Mouse (Mus musculus) forebrain, embryonic 11.5 days (tissue): ENCODE results near the gene Smim24. TPM values are rescaled to one million over a fixed set of nuclear protein-coding genes. Genes with fewer than 3 reads are reported as not detected.

ENCODE experiments used
- ATAC-seq: fragments of 200-750 bp; cut with Nextera tagmentation; replicated peaks from 2 replicates; pipeline ENCODE4 v1.8.0; 2017; ENCODE audit warnings: moderate TSS enrichment; ENCODE audit not compliant: low FRiP score
- DNase-seq: peaks from one replicate; pipeline ENCODE4 v3.0.0-alpha.2; 2017; ENCODE audit warnings: low spot score
- H3K27ac ChIP-seq: fragments of 300-500 bp; sonication (generic); 2 replicates; pipeline ENCODE4 v1.5.1; 2014; ENCODE audit warnings: low read depth, low read length
- H3K27me3 ChIP-seq: fragments of 300-500 bp; sonication (generic); 2 replicates; pipeline ENCODE4 v1.6.1; 2014; ENCODE audit warnings: mild to moderate bottlenecking, low read length, mixed read lengths; ENCODE audit not compliant: control insufficient read depth, insufficient read depth
- H3K36me3 ChIP-seq: fragments of 300-500 bp; sonication (generic); 2 replicates; pipeline ENCODE4 v1.6.1; 2014; ENCODE audit warnings: mild to moderate bottlenecking, low read length, moderate library complexity, mixed read lengths; ENCODE audit not compliant: control insufficient read depth, insufficient read depth
- H3K4me1 ChIP-seq: fragments of 300-500 bp; sonication (generic); replicated peaks from 2 replicates; pipeline ENCODE4 v1.6.1; 2014; ENCODE audit warnings: low read length, mixed read lengths; ENCODE audit not compliant: control insufficient read depth, insufficient read depth
- H3K4me2 ChIP-seq: fragments of 300-500 bp; sonication (generic); 2 replicates; pipeline ENCODE4 v1.6.1; 2014; ENCODE audit warnings: low read depth, mild to moderate bottlenecking, low read length, moderate library complexity, mixed read lengths; ENCODE audit not compliant: severe bottlenecking
- H3K4me3 ChIP-seq: fragments of 300-500 bp; sonication (generic); 2 replicates; pipeline ENCODE4 v1.5.1; 2014; ENCODE audit warnings: low read depth, low read length
- H3K9ac ChIP-seq: fragments of 300-500 bp; sonication (generic); 2 replicates; pipeline ENCODE4 v1.6.1; 2014; ENCODE audit warnings: low read length
- H3K9me3 ChIP-seq: fragments of 300-500 bp; sonication (generic); 2 replicates; pipeline ENCODE4 v1.6.1; 2016; ENCODE audit warnings: low read length, mixed read lengths; ENCODE audit not compliant: control insufficient read depth
- WGBS: fragments of 180-500 bp; shearing (Covaris S2); extraction: QIAGEN DNeasy Blood & Tissue Kit; methylation state at CpG from one replicate; pipeline ENCODE4 v1.1.7; 2014; 5-methylcytosine and 5-hydroxymethylcytosine counted together
- polyA plus RNA-seq: library from polyadenylated mRNA; unstranded; fragments of >200 nt; fragmentation: Nextera tagmentation; extraction: Ambion mirVana; gene quantifications from 2 replicates; pipeline ENCODE4 v1.2.1, GENCODE M21; 2014

Smim24 gene
- polyA plus RNA-seq, 1 experiment from 2014 or later: 2.8 TPM

GRCm38 (mm10) chr10:81429605-81430061 is 36.8 kb downstream of the Smim24 start:
- peaks cover 43% of the 10 kb centered on the region for H3K27me3 ChIP-seq

GRCm38 (mm10) chr10:81430141-81430830 is 37.4 kb downstream of the Smim24 start:
- Histone ChIP-seq H3K27me3 (peaks cover 37% of the 10 kb centered on the region), H3K36me3 (no peaks in the 10 kb centered on the region), H3K9ac (peak overlapping the region; percentile 83), H3K4me3 (peak overlapping the region; percentile 87), H3K4me2 (peak overlapping the region; percentile 92), H3K9me3 (no peaks in the 10 kb centered on the region), H3K27ac (peak overlapping the region; percentile 75), H3K4me1 (peaks cover 20% of the 10 kb centered on the region)
- peak; percentile 19; the same call in 1 of the 2 replicates for ATAC-seq
- WGBS: under 1% methylated on average over 49 of the region's 89 CpGs
- DNase-seq: peak; percentile 85

More at GRCm38 (mm10) chr10:81429605-81430061, 36.8 kb downstream of the Smim24 start:
- WGBS: under 1% methylated on average over 19 of the region's 20 CpGs
- peaks cover 20% of the 10 kb centered on the region for H3K4me1 ChIP-seq
- H3K4me2 ChIP-seq: peak overlapping the region; percentile 92
- DNase-seq (peak; percentile 86), ATAC-seq (peak; percentile 21)
- no peaks in the 10 kb centered on the region for H3K9me3 ChIP-seq
- H3K27ac ChIP-seq: peak overlapping the region; percentile 75
- H3K36me3 ChIP-seq: no peaks in the 10 kb centered on the region
- H3K4me3 ChIP-seq: peak overlapping the region; percentile 87
- H3K9ac ChIP-seq: peak overlapping the region; percentile 83

- 0 out of 2 replicates have a peak, but pooled peaks have one; percentile 7 for ATAC-seq
- peak overlapping the region; percentile 75 for H3K27ac ChIP-seq
- no peaks in the 10 kb centered on the region for H3K36me3 ChIP-seq
- peaks cover 17% of the 10 kb centered on the region for H3K4me1 ChIP-seq
- peaks cover 30% of the 10 kb centered on the region for H3K27me3 ChIP-seq
- H3K4me3 ChIP-seq: peak overlapping the region; percentile 87
- H3K4me2 ChIP-seq: peak overlapping the region; percentile 92
- peak; percentile 76 for DNase-seq
- H3K9me3 ChIP-seq: no peaks in the 10 kb centered on the region
- 2% methylated on average over 43 of the region's 70 CpGs for WGBS
- H3K9ac ChIP-seq: peak overlapping the region; percentile 83
These were observed 38.1 kb downstream of the Smim24 start for GRCm38 (mm10) chr10:81430831-81431525.

- Histone ChIP-seq H3K9me3 (no peaks in the 10 kb centered on the region), H3K27ac (no peak overlapping the region), H3K27me3 (peaks cover 23% of the 10 kb centered on the region), H3K36me3 (no peaks in the 10 kb centered on the region), H3K4me2 (peak overlapping the region; percentile 92), H3K9ac (no peak overlapping the region), H3K4me1 (peaks cover 12% of the 10 kb centered on the region), H3K4me3 (peak overlapping the region; percentile 87)
- peak; percentile 69 for DNase-seq
- WGBS: 18% methylated on average over 15 of the region's 15 CpGs
- no peak for ATAC-seq
These were observed 38.8 kb downstream of the Smim24 start for GRCm38 (mm10) chr10:81431526-81432168.

GRCm38 (mm10) chr10:81432169-81432867 is 39.5 kb downstream of the Smim24 start:
- peaks cover 16% of the 10 kb centered on the region for H3K27me3 ChIP-seq
- ATAC-seq (no peak), DNase-seq (peak; percentile 51)
- H3K36me3 ChIP-seq: no peaks in the 10 kb centered on the region
- 64% methylated on average over 21 of the region's 21 CpGs for WGBS
- peak overlapping the region; percentile 15; the same call in 1 of the 2 replicates for H3K4me2 ChIP-seq
- no peaks in the 10 kb centered on the region for H3K9me3 ChIP-seq
- no peak overlapping the region for H3K9ac ChIP-seq
- no peak overlapping the region for H3K27ac ChIP-seq
- H3K4me3 ChIP-seq: peak overlapping the region; percentile 6; the same call in 1 of the 2 replicates
- H3K4me1 ChIP-seq: peaks cover 9% of the 10 kb centered on the region

- Histone ChIP-seq H3K4me1 (peaks cover 8% of the 10 kb centered on the region), H3K27ac (no peak overlapping the region), H3K4me3 (peak overlapping the region; percentile 10; the same call in 1 of the 2 replicates), H3K9me3 (no peaks in the 10 kb centered on the region), H3K4me2 (peak overlapping the region; percentile 45), H3K36me3 (no peaks in the 10 kb centered on the region), H3K9ac (no peak overlapping the region), H3K27me3 (peaks cover 11% of the 10 kb centered on the region)
- DNase-seq (peak; percentile 90), ATAC-seq (peak; percentile 88)
- WGBS: 4% methylated on average over 17 of the region's 17 CpGs
These were observed 40.0 kb downstream of the Smim24 start for GRCm38 (mm10) chr10:81432868-81433262.

GRCm38 (mm10) chr10:81433541-81434289 is 40.9 kb downstream of the Smim24 start:
- no peak overlapping the region for H3K9ac ChIP-seq
- 78% methylated on average over 26 of the region's 26 CpGs for WGBS
- no peaks in the 10 kb centered on the region for H3K36me3 ChIP-seq
- no peak overlapping the region for H3K27ac ChIP-seq
- peaks cover 4% of the 10 kb centered on the region; the same call in 1 of the 2 replicates for H3K27me3 ChIP-seq
- peak; percentile 61 for DNase-seq
- H3K4me3 ChIP-seq: no peak overlapping the region
- ATAC-seq: no peak
- peaks cover 8% of the 10 kb centered on the region for H3K4me1 ChIP-seq
- peak overlapping the region; percentile 45; the same call in 1 of the 2 replicates for H3K4me2 ChIP-seq
- no peaks in the 10 kb centered on the region for H3K9me3 ChIP-seq
